Mouse (Mus musculus) liver, postnatal 0 days (tissue): Measurements from ENCODE around the gene Myo5c. TPM values are rescaled to one million over a fixed set of nuclear protein-coding genes. Genes with fewer than 3 reads are reported as not detected.

ENCODE experiments used
- ATAC-seq: fragments of 200-750 bp; cut with Nextera tagmentation; 2 replicates; pipeline ENCODE4 v1.8.0; 2017; ENCODE audit warnings: mild to moderate bottlenecking, moderate library complexity
- DNase-seq: peaks from one replicate; pipeline ENCODE4 v3.0.0-alpha.2; 2016
- H3K27ac ChIP-seq: fragments of 300-500 bp; sonication (generic); 2 replicates; pipeline ENCODE4 v1.5.1; 2014; ENCODE audit warnings: antibody characterized with exemption, moderate library complexity, mild to moderate bottlenecking, low read depth
- H3K27me3 ChIP-seq: fragments of 300-500 bp; sonication (generic); 2 replicates; pipeline ENCODE4 v1.6.1; 2014; ENCODE audit warnings: low read length, control low read depth, mixed read lengths; ENCODE audit not compliant: insufficient read depth
- H3K36me3 ChIP-seq: fragments of 300-500 bp; sonication (generic); replicated peaks from 2 replicates; pipeline ENCODE4 v1.6.1; 2014; ENCODE audit warnings: mild to moderate bottlenecking, control low read depth, low read length, moderate library complexity, mixed read lengths; ENCODE audit not compliant: insufficient read depth
- H3K4me1 ChIP-seq: fragments of 300-500 bp; sonication (generic); 2 replicates; pipeline ENCODE4 v1.6.1; 2014; ENCODE audit warnings: antibody characterized with exemption, mild to moderate bottlenecking, control low read depth; ENCODE audit not compliant: insufficient read depth
- H3K4me2 ChIP-seq: fragments of 300-500 bp; sonication (generic); 2 replicates; pipeline ENCODE4 v1.6.1; 2014; ENCODE audit warnings: low read depth, mild to moderate bottlenecking, low read length, moderate library complexity, mixed read lengths
- H3K4me3 ChIP-seq: fragments of 300-500 bp; sonication (generic); 2 replicates; pipeline ENCODE4 v1.5.1; 2014; ENCODE audit warnings: low read depth, low read length
- H3K9ac ChIP-seq: fragments of 300-500 bp; sonication (generic); replicated peaks from 2 replicates; pipeline ENCODE4 v1.6.1; 2014; ENCODE audit warnings: mild to moderate bottlenecking, moderate library complexity
- H3K9me3 ChIP-seq: fragments of 300-500 bp; sonication (generic); 2 replicates; pipeline ENCODE4 v1.6.1; 2016; ENCODE audit warnings: mild to moderate bottlenecking, control low read depth, low read length, mixed read lengths
- CTCF ChIP-seq: sonication (generic); IDR thresholded peaks from 2 replicates; pipeline ENCODE4 v1.5.1; 2016; ENCODE audit warnings: antibody characterized with exemption, low read depth
- EP300 ChIP-seq: IDR thresholded peaks from 2 replicates; pipeline ENCODE4 v1.6.1; 2016; ENCODE audit warnings: antibody characterized with exemption, low read depth, mild to moderate bottlenecking
- WGBS: fragments of 180-500 bp; shearing (Covaris S2); extraction: QIAGEN DNeasy Blood & Tissue Kit; methylation state at CpG from one replicate; pipeline ENCODE4 v1.1.7; 2014; ENCODE audit not compliant: insufficient replicate concordance; 5-methylcytosine and 5-hydroxymethylcytosine counted together
- polyA plus RNA-seq: library from polyadenylated mRNA; unstranded; fragments of >200 nt; fragmentation: Nextera tagmentation; extraction: Ambion mirVana; gene quantifications from 2 replicates; pipeline ENCODE4 v1.2.1, GENCODE M21; 2015

Gene Myo5c
- polyA plus RNA-seq, 1 experiment from 2014 or later, result 0.48 TPM

GRCm38 (mm10) chr9:75303701-75304261 lies 72.0 kb downstream of the Myo5c start:
- ATAC-seq, result no peak
- Histone ChIP-seq H3K9ac (no peak overlapping the region), H3K4me1 (no peaks in the 10 kb centered on the region), H3K9me3 (no peaks in the 10 kb centered on the region), H3K36me3 (no peaks in the 10 kb centered on the region), H3K27ac (no peak overlapping the region), H3K4me2 (no peak overlapping the region), H3K4me3 (no peak overlapping the region), H3K27me3 (no peaks in the 10 kb centered on the region)
- 40% methylated on average over 16 of the region's 16 CpGs for WGBS
- TF ChIP-seq EP300 (no peak), CTCF (no peak)
- DNase-seq, result no peak

- ATAC-seq (no peak), DNase-seq (no peak)
- H3K4me1 ChIP-seq, result no peaks in the 10 kb centered on the region
- 40% methylated on average over 7 of the region's 7 CpGs for WGBS
- no peak overlapping the region for H3K27ac ChIP-seq
- no peaks in the 10 kb centered on the region for H3K27me3 ChIP-seq
- TF ChIP-seq CTCF, result no peak
- TF ChIP-seq EP300, result no peak
- no peak overlapping the region for H3K4me3 ChIP-seq
- H3K36me3 ChIP-seq, result no peaks in the 10 kb centered on the region
- no peak overlapping the region for H3K4me2 ChIP-seq
- no peaks in the 10 kb centered on the region for H3K9me3 ChIP-seq
- H3K9ac ChIP-seq, result no peak overlapping the region
These were observed 72.5 kb downstream of the Myo5c start for GRCm38 (mm10) chr9:75304286-75304685.

- no peak within 1 kb of the TSS for H3K27ac ChIP-seq
- no peak within 1 kb of the TSS for H3K4me2 ChIP-seq
- no peak for TF ChIP-seq CTCF
- no peak for TF ChIP-seq EP300
- no peaks in the 10 kb centered on the region for H3K4me1 ChIP-seq
- H3K9me3 ChIP-seq, result no peaks in the 10 kb centered on the region
- WGBS, result 72% methylated on average over 11 of the region's 11 CpGs
- ATAC-seq (no peak), DNase-seq (no peak)
- H3K27me3 ChIP-seq, result no peaks in the 10 kb centered on the region
- no peak within 1 kb of the TSS for H3K4me3 ChIP-seq
- no peak within 1 kb of the TSS for H3K9ac ChIP-seq
- no peaks in the 10 kb centered on the region for H3K36me3 ChIP-seq
These were observed 74.5 kb downstream of the Myo5c start, which contains the start of gene Gnb5 for GRCm38 (mm10) chr9:75306126-75306898. Gene Gnb5, plus strand, starts transcription at chr9:75306288.

- no peaks in the 10 kb centered on the region for H3K27me3 ChIP-seq
- no peak for TF ChIP-seq CTCF
- TF ChIP-seq EP300, result no peak
- no peaks in the 10 kb centered on the region for H3K36me3 ChIP-seq
- H3K4me1 ChIP-seq, result no peaks in the 10 kb centered on the region
- H3K9ac ChIP-seq, result no peak overlapping the region
- no peak for ATAC-seq
- H3K27ac ChIP-seq, result no peak overlapping the region
- no peak overlapping the region for H3K4me2 ChIP-seq
- H3K4me3 ChIP-seq, result no peak overlapping the region
- 85% methylated on average over 5 of the region's 5 CpGs for WGBS
- H3K9me3 ChIP-seq, result no peaks in the 10 kb centered on the region
- DNase-seq, result no peak
These were observed 75.2 kb downstream of the Myo5c start for GRCm38 (mm10) chr9:75307015-75307414.

- WGBS, result 50% methylated on average over 5 of the region's 5 CpGs
- H3K4me2 ChIP-seq, result no peak overlapping the region
These were observed 76.8 kb downstream of the Myo5c start for GRCm38 (mm10) chr9:75308621-75309020.

GRCm38 (mm10) chr9:75312008-75312407 lies 80.2 kb downstream of the Myo5c start:
- Histone ChIP-seq H3K9me3 (no peaks in the 10 kb centered on the region), H3K4me1 (peaks cover 7% of the 10 kb centered on the region; the same call in 1 of the 2 replicates), H3K36me3 (no peaks in the 10 kb centered on the region), H3K27me3 (0 out of 2 replicates have a peak, but pooled peaks cover 3% of the 10 kb centered on the region), H3K9ac (no peak overlapping the region), H3K4me2 (no peak overlapping the region), H3K4me3 (no peak overlapping the region), H3K27ac (no peak overlapping the region)
- 22% methylated on average over 4 of the region's 4 CpGs for WGBS
- ATAC-seq (no peak), DNase-seq (peak; percentile 83)
- TF ChIP-seq CTCF (peak; percentile 87), EP300 (no peak)

More at GRCm38 (mm10) chr9:75308621-75309020, 76.8 kb downstream of the Myo5c start:
- DNase-seq, result no peak
- no peak overlapping the region for H3K27ac ChIP-seq
- no peak for TF ChIP-seq EP300
- TF ChIP-seq CTCF, result no peak
- no peaks in the 10 kb centered on the region for H3K4me1 ChIP-seq
- no peak overlapping the region for H3K9ac ChIP-seq
- no peaks in the 10 kb centered on the region for H3K27me3 ChIP-seq
- H3K4me3 ChIP-seq, result no peak overlapping the region
- no peak for ATAC-seq
- no peaks in the 10 kb centered on the region for H3K9me3 ChIP-seq
- H3K36me3 ChIP-seq, result no peaks in the 10 kb centered on the region
